Mouse (Mus musculus): Measurements from ENCODE around the gene Dlg1. TPM values are rescaled to one million over a fixed set of nuclear protein-coding genes. Genes with fewer than 3 reads are reported as not detected.

Dlg1 gene
- polyA plus RNA-seq, 1 experiment: 12.9 TPM

DNA sequence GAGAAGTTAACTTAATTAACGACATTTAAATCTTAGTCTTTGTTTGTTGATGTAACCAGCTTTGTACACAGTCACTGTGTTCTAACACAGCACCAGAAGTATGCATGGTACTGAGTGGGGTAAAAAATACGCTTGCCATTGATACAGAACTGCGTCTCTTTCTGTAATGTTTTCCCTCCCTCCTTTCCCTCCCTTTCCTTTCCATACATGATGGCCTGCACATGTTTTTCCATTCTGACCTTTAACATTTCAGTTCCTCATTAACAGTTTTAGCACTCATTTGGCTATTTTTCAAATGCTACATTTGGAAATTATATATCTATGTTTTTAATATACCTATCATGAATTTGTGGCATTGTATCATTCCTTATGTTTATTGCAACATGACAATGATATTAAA is 181.0 kb downstream of the Dlg1 start:
- Histone ChIP-seq H3K27me3 (ENCODE audit: control insufficient read depth, insufficient read depth, low read length) (no peaks in the 10 kb centered on the region), H3K36me3 (ENCODE audit: control insufficient read depth, insufficient read depth, low read length) (peaks cover 1% of the 10 kb centered on the region; the same call in 1 of the 2 replicates), H3K4me1 (ENCODE audit: control insufficient read depth, insufficient read depth, low read length) (no peaks in the 10 kb centered on the region), H3K4me3 (ENCODE audit: control insufficient read depth, low read depth, low read length) (no peak overlapping the region), H3K27ac (ENCODE audit: control insufficient read depth, insufficient read depth, low read depth, low read length) (no peak overlapping the region)
- TF ChIP-seq CTCF (IDR thresholded peaks at IDR 0.05; ENCODE audit: control insufficient read depth, insufficient read depth, insufficient replicate concordance, low read depth, low read length) (no peak), POLR2A (IDR thresholded peaks at IDR 0.05; ENCODE audit: control insufficient read depth, low read depth, low read length) (no peak)

DNA sequence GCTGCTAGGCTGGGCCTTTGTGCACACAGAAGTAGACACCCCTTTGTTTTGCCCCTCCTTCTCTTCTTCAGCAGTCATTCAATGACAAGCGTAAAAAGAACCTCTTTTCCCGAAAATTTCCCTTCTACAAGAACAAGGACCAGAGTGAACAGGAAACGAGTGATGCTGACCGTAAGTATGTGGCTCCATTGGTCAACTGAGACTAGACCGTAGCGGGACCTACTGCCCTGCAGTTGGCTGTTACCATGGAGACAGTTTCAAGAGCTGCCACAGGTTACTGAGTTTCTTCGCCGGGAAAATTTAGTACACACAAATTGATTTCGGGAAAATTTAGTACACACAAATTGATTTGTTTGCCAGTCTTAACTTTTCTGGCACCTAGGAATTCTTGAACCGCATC is 183.5 kb downstream of the Dlg1 start:
- Histone ChIP-seq H3K36me3 (ENCODE audit: control insufficient read depth, insufficient read depth, low read length) (peaks cover 1% of the 10 kb centered on the region; the same call in 1 of the 2 replicates), H3K27ac (ENCODE audit: control insufficient read depth, insufficient read depth, low read depth, low read length) (no peak overlapping the region), H3K4me1 (ENCODE audit: control insufficient read depth, insufficient read depth, low read length) (no peaks in the 10 kb centered on the region), H3K4me3 (ENCODE audit: control insufficient read depth, low read depth, low read length) (no peak overlapping the region), H3K27me3 (ENCODE audit: control insufficient read depth, insufficient read depth, low read length) (no peaks in the 10 kb centered on the region)
- TF ChIP-seq CTCF (IDR thresholded peaks at IDR 0.05; ENCODE audit: control insufficient read depth, insufficient read depth, insufficient replicate concordance, low read depth, low read length) (no peak), POLR2A (IDR thresholded peaks at IDR 0.05; ENCODE audit: control insufficient read depth, low read depth, low read length) (no peak)

DNA sequence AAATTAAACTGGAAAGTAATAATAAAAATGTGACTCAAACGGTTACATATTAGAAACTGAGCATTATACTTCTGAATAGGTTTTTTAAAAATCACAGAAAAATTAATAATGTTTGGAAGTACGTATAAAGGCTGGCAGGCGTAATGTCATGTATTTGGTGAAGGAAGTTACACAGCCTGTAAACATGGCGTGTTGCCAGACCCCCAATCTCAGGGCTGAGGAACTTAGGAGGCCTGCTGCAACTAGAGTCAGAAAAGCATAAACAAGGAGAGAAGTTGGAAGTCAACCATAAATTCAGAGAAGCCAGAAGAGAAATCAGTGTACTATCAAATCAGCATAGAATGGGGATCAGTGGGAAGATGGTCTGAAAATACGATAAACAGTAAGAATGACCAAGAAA is 200.7 kb downstream of the Dlg1 start:
- Histone ChIP-seq H3K4me1 (ENCODE audit: control insufficient read depth, insufficient read depth, low read length) (no peaks in the 10 kb centered on the region), H3K36me3 (ENCODE audit: control insufficient read depth, insufficient read depth, low read length) (peaks cover under 1% of the 10 kb centered on the region), H3K27ac (ENCODE audit: control insufficient read depth, insufficient read depth, low read depth, low read length) (no peak overlapping the region), H3K27me3 (ENCODE audit: control insufficient read depth, insufficient read depth, low read length) (no peaks in the 10 kb centered on the region), H3K4me3 (ENCODE audit: control insufficient read depth, low read depth, low read length) (no peak overlapping the region)
- TF ChIP-seq CTCF (IDR thresholded peaks at IDR 0.05; ENCODE audit: control insufficient read depth, insufficient read depth, insufficient replicate concordance, low read depth, low read length): no peak
- no peak for TF ChIP-seq POLR2A (IDR thresholded peaks at IDR 0.05; ENCODE audit: control insufficient read depth, low read depth, low read length)

DNA sequence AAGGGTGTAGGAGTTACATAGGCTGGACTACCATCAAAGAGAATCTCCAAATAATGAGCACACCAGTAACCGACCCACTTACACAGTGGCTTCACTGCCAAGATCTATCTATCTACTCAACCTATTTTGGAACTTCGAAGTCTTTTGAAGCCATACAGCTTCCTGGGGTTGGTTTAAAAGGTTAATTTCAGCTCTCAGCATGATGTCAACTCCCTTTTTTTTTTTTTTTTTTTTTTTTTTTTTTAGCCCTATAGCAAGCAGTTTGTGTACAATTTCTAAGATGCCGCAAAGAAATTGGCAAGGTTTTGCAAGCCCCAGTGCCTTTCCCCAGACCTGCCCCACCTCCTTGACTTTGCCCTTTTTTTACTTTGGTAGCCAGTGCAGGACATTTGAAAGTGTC is 202.0 kb downstream of the Dlg1 start:
- H3K27ac ChIP-seq (ENCODE audit: control insufficient read depth, insufficient read depth, low read depth, low read length): no peak overlapping the region
- no peaks in the 10 kb centered on the region for H3K4me1 ChIP-seq (ENCODE audit: control insufficient read depth, insufficient read depth, low read length)
- no peaks in the 10 kb centered on the region; the same call in none of the 2 replicates for H3K36me3 ChIP-seq (ENCODE audit: control insufficient read depth, insufficient read depth, low read length)
- no peaks in the 10 kb centered on the region for H3K27me3 ChIP-seq (ENCODE audit: control insufficient read depth, insufficient read depth, low read length)
- H3K4me3 ChIP-seq (ENCODE audit: control insufficient read depth, low read depth, low read length): no peak overlapping the region
- TF ChIP-seq POLR2A (IDR thresholded peaks at IDR 0.05; ENCODE audit: control insufficient read depth, low read depth, low read length) (no peak), CTCF (IDR thresholded peaks at IDR 0.05; ENCODE audit: control insufficient read depth, insufficient read depth, insufficient replicate concordance, low read depth, low read length) (no peak)

DNA sequence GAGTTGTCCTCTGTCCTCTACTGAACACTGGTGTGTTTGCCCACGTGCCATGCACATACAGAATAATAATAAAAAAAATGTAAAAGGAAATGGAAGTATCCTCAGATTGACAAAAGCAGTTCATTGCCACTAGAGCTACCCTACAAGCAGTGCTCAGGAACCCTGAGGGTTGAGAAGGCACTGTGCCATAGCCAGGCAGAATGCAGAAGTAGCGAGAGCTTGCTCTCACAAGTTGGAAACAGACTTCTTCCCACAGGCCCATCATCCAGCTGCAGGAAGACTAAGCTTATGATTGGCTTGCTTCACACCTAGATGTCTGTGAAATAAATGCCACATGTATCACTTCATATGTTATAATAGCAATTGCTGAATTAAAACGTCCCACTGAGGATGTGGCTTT is 203.7 kb downstream of the Dlg1 start:
- H3K27ac ChIP-seq (ENCODE audit: control insufficient read depth, insufficient read depth, low read depth, low read length): no peak overlapping the region
- TF ChIP-seq CTCF (IDR thresholded peaks at IDR 0.05; ENCODE audit: control insufficient read depth, insufficient read depth, insufficient replicate concordance, low read depth, low read length) (no peak), POLR2A (IDR thresholded peaks at IDR 0.05; ENCODE audit: control insufficient read depth, low read depth, low read length) (no peak)
- H3K27me3 ChIP-seq (ENCODE audit: control insufficient read depth, insufficient read depth, low read length): no peaks in the 10 kb centered on the region
- H3K4me3 ChIP-seq (ENCODE audit: control insufficient read depth, low read depth, low read length): no peak overlapping the region
- no peaks in the 10 kb centered on the region; the same call in none of the 2 replicates for H3K36me3 ChIP-seq (ENCODE audit: control insufficient read depth, insufficient read depth, low read length)
- H3K4me1 ChIP-seq (ENCODE audit: control insufficient read depth, insufficient read depth, low read length): no peaks in the 10 kb centered on the region

DNA sequence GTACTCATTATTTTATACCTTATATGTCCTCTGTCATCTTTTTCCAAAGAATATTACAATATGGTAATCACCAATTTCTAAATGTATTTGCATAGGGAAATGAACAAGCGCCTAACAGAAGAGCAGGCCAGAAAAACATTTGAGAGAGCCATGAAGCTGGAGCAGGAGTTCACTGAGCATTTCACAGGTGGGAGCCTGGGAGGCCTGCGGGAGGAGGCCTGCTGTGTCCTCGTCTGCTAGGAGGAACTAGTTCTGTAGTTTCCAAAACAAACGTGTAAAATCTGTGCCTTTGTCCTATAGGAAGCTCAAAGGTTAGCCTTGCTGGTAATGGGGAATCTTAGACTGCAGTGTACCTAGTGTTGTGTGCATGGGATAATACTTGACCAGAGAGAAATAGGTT is 204.5 kb downstream of the Dlg1 start:
- no peaks in the 10 kb centered on the region for H3K27me3 ChIP-seq (ENCODE audit: control insufficient read depth, insufficient read depth, low read length)
- no peaks in the 10 kb centered on the region for H3K4me1 ChIP-seq (ENCODE audit: control insufficient read depth, insufficient read depth, low read length)
- no peak overlapping the region for H3K27ac ChIP-seq (ENCODE audit: control insufficient read depth, insufficient read depth, low read depth, low read length)
- no peaks in the 10 kb centered on the region; the same call in none of the 2 replicates for H3K36me3 ChIP-seq (ENCODE audit: control insufficient read depth, insufficient read depth, low read length)
- no peak overlapping the region for H3K4me3 ChIP-seq (ENCODE audit: control insufficient read depth, low read depth, low read length)
- TF ChIP-seq CTCF (IDR thresholded peaks at IDR 0.05; ENCODE audit: control insufficient read depth, insufficient read depth, insufficient replicate concordance, low read depth, low read length) (no peak), POLR2A (IDR thresholded peaks at IDR 0.05; ENCODE audit: control insufficient read depth, low read depth, low read length) (no peak)

DNA sequence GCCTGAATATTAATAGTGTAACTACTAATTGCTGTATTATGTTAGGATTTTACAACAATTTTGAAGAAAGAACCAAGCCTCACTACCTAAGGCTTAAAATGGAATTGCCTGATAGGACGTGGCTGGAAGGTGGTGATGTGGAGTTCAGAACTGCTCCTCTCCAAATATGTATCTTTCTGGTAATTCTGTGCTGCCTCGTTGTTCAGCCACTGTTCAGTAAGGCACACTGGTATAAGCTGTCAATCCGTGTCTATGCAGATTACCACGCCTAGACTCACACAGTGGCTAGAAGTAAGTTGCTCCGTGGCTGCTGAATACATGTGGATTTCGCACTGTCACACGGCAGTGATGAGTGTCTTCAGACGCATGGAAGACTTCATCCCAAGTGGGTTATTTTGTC is 210.5 kb downstream of the Dlg1 start:
- no peaks in the 10 kb centered on the region for H3K27me3 ChIP-seq (ENCODE audit: control insufficient read depth, insufficient read depth, low read length)
- no peak overlapping the region for H3K27ac ChIP-seq (ENCODE audit: control insufficient read depth, insufficient read depth, low read depth, low read length)
- H3K4me3 ChIP-seq (ENCODE audit: control insufficient read depth, low read depth, low read length): no peak overlapping the region
- peaks cover 3% of the 10 kb centered on the region; the same call in 1 of the 2 replicates for H3K4me1 ChIP-seq (ENCODE audit: control insufficient read depth, insufficient read depth, low read length)
- TF ChIP-seq CTCF (IDR thresholded peaks at IDR 0.05; ENCODE audit: control insufficient read depth, insufficient read depth, insufficient replicate concordance, low read depth, low read length): no peak
- no peak for TF ChIP-seq POLR2A (IDR thresholded peaks at IDR 0.05; ENCODE audit: control insufficient read depth, low read depth, low read length)
- no peaks in the 10 kb centered on the region for H3K36me3 ChIP-seq (ENCODE audit: control insufficient read depth, insufficient read depth, low read length)

DNA sequence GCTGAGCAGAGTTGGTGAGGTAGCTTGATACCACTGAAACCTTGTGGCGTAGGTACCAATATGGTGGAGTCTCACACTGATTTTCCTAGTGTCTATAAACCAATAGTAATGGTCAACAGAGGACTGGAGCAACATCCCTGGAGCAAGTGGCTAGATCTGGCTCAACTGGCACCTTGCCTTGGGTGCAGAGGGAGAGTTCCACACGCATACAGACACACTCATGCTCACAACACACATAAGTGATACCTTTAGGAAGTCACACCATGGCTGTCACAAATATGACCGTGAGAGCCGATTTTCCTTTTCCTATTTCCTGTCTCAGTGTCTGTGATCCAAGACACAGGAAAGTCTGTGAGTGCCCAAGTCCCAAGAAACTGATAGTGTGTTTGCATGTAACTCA is 212.1 kb downstream of the Dlg1 start:
- H3K27ac ChIP-seq (ENCODE audit: control insufficient read depth, insufficient read depth, low read depth, low read length): no peak overlapping the region
- TF ChIP-seq POLR2A (IDR thresholded peaks at IDR 0.05; ENCODE audit: control insufficient read depth, low read depth, low read length) (no peak), CTCF (IDR thresholded peaks at IDR 0.05; ENCODE audit: control insufficient read depth, insufficient read depth, insufficient replicate concordance, low read depth, low read length) (no peak)
- H3K4me1 ChIP-seq (ENCODE audit: control insufficient read depth, insufficient read depth, low read length): peaks cover 6% of the 10 kb centered on the region; the same call in 1 of the 2 replicates
- no peaks in the 10 kb centered on the region for H3K27me3 ChIP-seq (ENCODE audit: control insufficient read depth, insufficient read depth, low read length)
- no peaks in the 10 kb centered on the region for H3K36me3 ChIP-seq (ENCODE audit: control insufficient read depth, insufficient read depth, low read length)
- no peak overlapping the region for H3K4me3 ChIP-seq (ENCODE audit: control insufficient read depth, low read depth, low read length)
